Mouse (Mus musculus) cerebellum, adult 2 months (tissue): ENCODE measurements around the gene Rnf26. TPM values are rescaled to one million over a fixed set of nuclear protein-coding genes. Genes with fewer than 3 reads are reported as not detected.

Source experiments
- DNase-seq, 2 experiments: peaks; one replicate each; pipeline ENCODE4 v3.0.0; 2021
- H3K27ac ChIP-seq: fragments of 200-500 bp; 2 replicates; pipeline ENCODE4 v1.5.1; 2012; ENCODE audit warnings: low read length, control low read depth, inconsistent platforms; ENCODE audit not compliant: insufficient read depth
- H3K27me3 ChIP-seq: fragments of 200-500 bp; 2 replicates; pipeline ENCODE4 v1.6.1; 2012; ENCODE audit warnings: inconsistent platforms, mild to moderate bottlenecking, low read length, moderate library complexity; ENCODE audit not compliant: control insufficient read depth, insufficient read depth
- H3K4me1 ChIP-seq: fragments of 200-500 bp; 2 replicates; pipeline ENCODE4 v1.6.1; 2011; ENCODE audit warnings: low read length; ENCODE audit not compliant: control insufficient read depth, insufficient read depth
- H3K4me3 ChIP-seq: fragments of 200-500 bp; replicated peaks from 2 replicates; pipeline ENCODE3; 2011; ENCODE audit warnings: mild to moderate bottlenecking, low read depth, low read length, control low read depth; ENCODE audit not compliant: insufficient read depth
- CTCF ChIP-seq: fragments of 200-500 bp; IDR thresholded peaks from 2 replicates; pipeline ENCODE4 v1.5.1; 2011; ENCODE audit warnings: low read depth, mild to moderate bottlenecking, control low read depth, low read length, moderate library complexity, borderline replicate concordance; ENCODE audit not compliant: insufficient read depth
- POLR2A ChIP-seq: fragments of 200-500 bp; IDR thresholded peaks from 2 replicates; pipeline ENCODE4 v1.6.1; 2011; ENCODE audit warnings: low read length, control low read depth, borderline replicate concordance; ENCODE audit not compliant: insufficient read depth
- WGBS: fragments of 180-500 bp; shearing (Covaris S2); methylation state at CpG from one replicate; pipeline ENCODE4 v1.1.7; 2018; 5-methylcytosine and 5-hydroxymethylcytosine counted together
- polyA plus RNA-seq: library from polyadenylated mRNA; depleted of rRNA; stranded (reverse); fragments of >200 nt; gene quantifications from 2 replicates; pipeline ENCODE4 v1.2.3, GENCODE M21; 2012

Gene Rnf26
- polyA plus RNA-seq, 1 experiment: 34.0 TPM

GRCm38 (mm10) chr9:44130034-44130433 lies 16.7 kb upstream of the Rnf26 start:
- H3K27me3 ChIP-seq: no peaks in the 10 kb centered on the region
- 3% methylated on average over 27 of the region's 27 CpGs for WGBS
- peak overlapping the region; percentile 59 for H3K4me3 ChIP-seq
- no peak overlapping the region; the same call in 1 of the 2 replicates for H3K27ac ChIP-seq
- peak; percentile 54 to 59 for DNase-seq
- H3K4me1 ChIP-seq: peaks cover 10% of the 10 kb centered on the region
- no peak for TF ChIP-seq POLR2A
- TF ChIP-seq CTCF: no peak

- no peak for DNase-seq
- peaks cover 10% of the 10 kb centered on the region for H3K4me1 ChIP-seq
- H3K27me3 ChIP-seq: no peaks in the 10 kb centered on the region
- peak overlapping the region; percentile 59 for H3K4me3 ChIP-seq
- no peak overlapping the region for H3K27ac ChIP-seq
- TF ChIP-seq POLR2A: no peak
- TF ChIP-seq CTCF: no peak
- 31% methylated on average over 9 of the region's 9 CpGs for WGBS
These were observed 16.3 kb upstream of the Rnf26 start for GRCm38 (mm10) chr9:44129633-44130032.

- Histone ChIP-seq H3K27ac (no peak overlapping the region), H3K27me3 (no peaks in the 10 kb centered on the region), H3K4me3 (no peak overlapping the region), H3K4me1 (0 out of 2 replicates have a peak, but pooled peaks cover 3% of the 10 kb centered on the region)
- 55% methylated on average over 3 of the region's 3 CpGs for WGBS
- peak in 1 of 2 experiments; percentile 26 for DNase-seq
- TF ChIP-seq CTCF (no peak), POLR2A (no peak)
These were observed 14.1 kb upstream of the Rnf26 start for GRCm38 (mm10) chr9:44127351-44127801.

GRCm38 (mm10) chr9:44126746-44127145 lies 13.4 kb upstream of the Rnf26 start:
- DNase-seq: peak in 1 of 2 experiments; percentile 13
- no peak overlapping the region for H3K27ac ChIP-seq
- TF ChIP-seq POLR2A: no peak
- no peak for TF ChIP-seq CTCF
- H3K27me3 ChIP-seq: no peaks in the 10 kb centered on the region
- H3K4me1 ChIP-seq: 0 out of 2 replicates have a peak, but pooled peaks cover 3% of the 10 kb centered on the region
- WGBS: 87% methylated on average over 3 of the region's 3 CpGs
- H3K4me3 ChIP-seq: no peak overlapping the region

- no peak overlapping the region for H3K27ac ChIP-seq
- WGBS: 18% methylated on average over 18 of the region's 18 CpGs
- H3K4me3 ChIP-seq: no peak overlapping the region
- peak; percentile 82 to 88 for DNase-seq
- no peaks in the 10 kb centered on the region for H3K27me3 ChIP-seq
- 0 out of 2 replicates have a peak, but pooled peaks cover 3% of the 10 kb centered on the region for H3K4me1 ChIP-seq
- TF ChIP-seq POLR2A (no peak), CTCF (peak; percentile 92)
These were observed 12.5 kb upstream of the Rnf26 start for GRCm38 (mm10) chr9:44125546-44126428.

- no peak for TF ChIP-seq CTCF
- no peak for TF ChIP-seq POLR2A
These were observed 11.7 kb upstream of the Rnf26 start for GRCm38 (mm10) chr9:44125026-44125425.

GRCm38 (mm10) chr9:44124317-44124716 lies 11.0 kb upstream of the Rnf26 start:
- H3K4me3 ChIP-seq: no peak overlapping the region
- no peak overlapping the region for H3K27ac ChIP-seq
- 65% methylated on average over 6 of the region's 6 CpGs for WGBS
- DNase-seq: peak in 1 of 2 experiments; percentile 23
- H3K27me3 ChIP-seq: no peaks in the 10 kb centered on the region
- TF ChIP-seq POLR2A (no peak), CTCF (peak; percentile 56; the same call in 1 of the 2 replicates)
- H3K4me1 ChIP-seq: no peaks in the 10 kb centered on the region

More at GRCm38 (mm10) chr9:44125026-44125425, 11.7 kb upstream of the Rnf26 start:
- 64% methylated on average over 5 of the region's 5 CpGs for WGBS
- Histone ChIP-seq H3K4me3 (no peak overlapping the region), H3K27ac (no peak overlapping the region), H3K27me3 (no peaks in the 10 kb centered on the region), H3K4me1 (no peaks in the 10 kb centered on the region)
- peak in 1 of 2 experiments; percentile 8 for DNase-seq
